Mouse (Mus musculus) stomach, embryonic 15.5 days (tissue): ENCODE results near the gene Polr3c. TPM values are rescaled to one million over a fixed set of nuclear protein-coding genes. Genes with fewer than 3 reads are reported as not detected.

Experiments used
- ATAC-seq: fragments of 200-750 bp; cut with Nextera tagmentation; 2 replicates; pipeline ENCODE4 v1.8.0; 2017; ENCODE audit warnings: low read depth, moderate number of reproducible peaks, moderate TSS enrichment; ENCODE audit not compliant: insufficient read depth, low FRiP score
- H3K27ac ChIP-seq: fragments of 300-500 bp; sonication (generic); 2 replicates; pipeline ENCODE4 v1.5.1; 2015; ENCODE audit warnings: mild to moderate bottlenecking, inconsistent platforms
- H3K27me3 ChIP-seq: fragments of 300-500 bp; sonication (generic); replicated peaks from 2 replicates; pipeline ENCODE4 v1.6.1; 2015; ENCODE audit warnings: inconsistent platforms
- H3K36me3 ChIP-seq: fragments of 300-500 bp; sonication (generic); 2 replicates; pipeline ENCODE4 v1.6.1; 2015; ENCODE audit warnings: inconsistent platforms
- H3K4me1 ChIP-seq: fragments of 300-500 bp; sonication (generic); 2 replicates; pipeline ENCODE4 v1.6.1; 2015; ENCODE audit warnings: inconsistent platforms
- H3K4me2 ChIP-seq: fragments of 300-500 bp; sonication (generic); 2 replicates; pipeline ENCODE4 v1.6.1; 2015; ENCODE audit warnings: mild to moderate bottlenecking, inconsistent platforms
- H3K4me3 ChIP-seq: fragments of 300-500 bp; sonication (generic); replicated peaks from 2 replicates; pipeline ENCODE4 v1.5.1; 2015; ENCODE audit warnings: inconsistent platforms
- H3K9ac ChIP-seq: fragments of 300-500 bp; sonication (generic); 2 replicates; pipeline ENCODE4 v1.6.1; 2015; ENCODE audit warnings: inconsistent platforms
- H3K9me3 ChIP-seq: fragments of 300-500 bp; sonication (generic); 2 replicates; pipeline ENCODE4 v1.6.1; 2016; ENCODE audit warnings: inconsistent platforms
- WGBS: fragments of 180-500 bp; shearing (Covaris S2); methylation state at CpG from one replicate; pipeline ENCODE4 v1.1.7; 2015; 5-methylcytosine and 5-hydroxymethylcytosine counted together
- polyA plus RNA-seq: library from polyadenylated mRNA; unstranded; fragments of >200 nt; fragmentation: Nextera tagmentation; extraction: Ambion mirVana; gene quantifications from 2 replicates; pipeline ENCODE4 v1.2.1, GENCODE M21; 2015

Polr3c gene
- polyA plus RNA-seq, 1 experiment from 2014 or later, result 31.8 TPM

DNA sequence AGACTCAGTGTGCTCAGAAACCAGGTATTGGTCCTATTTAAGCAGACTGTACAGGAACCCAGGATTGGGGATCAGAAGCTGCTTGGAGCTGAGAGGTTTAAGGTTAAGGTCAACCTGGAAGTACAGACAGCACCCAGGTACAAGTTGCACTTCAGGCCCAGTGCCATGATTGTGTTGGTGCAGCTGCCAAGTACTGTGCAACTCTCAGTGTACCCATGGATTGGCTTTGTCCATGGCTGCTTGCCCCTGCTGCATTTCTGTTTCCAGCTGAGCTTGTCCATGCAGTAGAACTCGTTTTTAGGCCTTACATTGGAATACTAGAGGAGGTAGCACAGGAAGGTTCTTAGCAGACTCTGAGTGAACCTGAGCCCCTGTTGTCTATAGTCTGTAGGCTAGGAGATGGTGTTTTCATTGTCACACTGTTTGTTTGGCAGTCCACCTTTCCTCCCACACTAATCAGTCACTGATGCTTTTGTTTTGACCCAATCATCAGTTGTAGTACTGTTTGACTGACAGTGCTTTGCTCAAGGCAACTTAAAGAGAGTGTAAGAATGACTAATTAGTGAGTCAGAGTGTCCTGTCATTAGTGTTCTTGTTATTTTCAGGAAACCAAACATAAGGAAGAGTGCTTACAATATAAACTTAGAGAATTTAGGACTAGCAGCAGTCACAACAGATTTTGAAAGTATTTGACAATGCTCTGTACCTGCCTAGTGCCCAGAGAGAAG is 9.7 kb upstream of the Polr3c start:
- no peaks in the 10 kb centered on the region for H3K36me3 ChIP-seq
- no peak for ATAC-seq
- 37% methylated on average over 1 of the region's 1 CpGs for WGBS

DNA sequence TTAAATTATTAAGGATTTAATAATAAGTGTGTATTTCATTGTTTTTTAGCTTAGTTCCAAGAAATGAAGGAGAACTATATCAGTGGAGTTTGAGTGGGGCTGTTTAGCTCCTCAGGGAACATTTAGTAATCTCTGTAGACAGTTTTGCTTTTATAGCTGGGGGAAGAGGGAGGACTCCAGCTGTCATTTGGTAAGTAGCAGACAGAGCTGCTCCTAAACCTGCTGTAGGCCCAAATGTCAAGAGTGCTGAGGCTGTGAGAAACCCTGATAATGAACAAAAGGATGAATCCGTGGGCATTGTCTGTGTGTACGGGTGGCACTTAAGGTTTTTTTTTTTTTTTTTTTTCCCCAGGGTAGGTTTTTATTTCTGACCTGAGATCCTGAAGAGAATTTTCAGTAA is 7.8 kb upstream of the Polr3c start:
- H3K4me1 ChIP-seq, result no peaks in the 10 kb centered on the region
- no peaks in the 10 kb centered on the region for H3K27me3 ChIP-seq
- no peaks in the 10 kb centered on the region for H3K36me3 ChIP-seq
- H3K27ac ChIP-seq, result no peak overlapping the region
- H3K4me3 ChIP-seq, result no peak overlapping the region
- no peak for ATAC-seq
- H3K9ac ChIP-seq, result no peak overlapping the region
- 84% methylated on average over 2 of the region's 2 CpGs for WGBS
- no peak overlapping the region for H3K4me2 ChIP-seq
- H3K9me3 ChIP-seq, result no peaks in the 10 kb centered on the region

More for the DNA sequence above, 9.7 kb upstream of the Polr3c start:
- Histone ChIP-seq H3K4me1 (no peaks in the 10 kb centered on the region), H3K27ac (no peak overlapping the region), H3K9ac (no peak overlapping the region), H3K4me3 (no peak overlapping the region), H3K9me3 (no peaks in the 10 kb centered on the region), H3K4me2 (no peak overlapping the region), H3K27me3 (no peaks in the 10 kb centered on the region)

DNA sequence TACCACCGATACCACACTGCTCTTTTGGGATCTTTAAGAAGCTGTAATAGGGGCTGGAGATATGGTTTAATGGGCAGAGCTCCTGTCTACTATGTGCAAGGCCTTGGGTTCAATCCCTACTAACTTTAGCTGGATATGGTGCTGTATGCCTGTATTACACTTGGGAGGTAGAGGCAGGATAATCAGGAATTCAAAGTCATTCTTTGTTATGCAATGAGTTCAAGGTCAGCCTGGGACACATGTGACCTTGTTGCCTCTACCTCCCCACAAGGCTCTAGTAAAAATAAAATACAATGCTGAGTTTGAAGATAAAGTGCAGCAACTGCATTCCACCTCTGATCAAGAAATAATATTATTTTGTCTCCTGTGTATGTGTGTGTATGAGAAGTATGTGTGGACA is 6.6 kb upstream of the Polr3c start:
- Histone ChIP-seq H3K9ac (no peak overlapping the region), H3K9me3 (no peaks in the 10 kb centered on the region), H3K27ac (no peak overlapping the region), H3K4me2 (no peak overlapping the region), H3K4me3 (no peak overlapping the region), H3K36me3 (no peaks in the 10 kb centered on the region), H3K27me3 (no peaks in the 10 kb centered on the region), H3K4me1 (peaks cover 1% of the 10 kb centered on the region; the same call in 1 of the 2 replicates)
- no peak for ATAC-seq
- WGBS, result 92% methylated on average over 1 of the region's 1 CpGs

DNA sequence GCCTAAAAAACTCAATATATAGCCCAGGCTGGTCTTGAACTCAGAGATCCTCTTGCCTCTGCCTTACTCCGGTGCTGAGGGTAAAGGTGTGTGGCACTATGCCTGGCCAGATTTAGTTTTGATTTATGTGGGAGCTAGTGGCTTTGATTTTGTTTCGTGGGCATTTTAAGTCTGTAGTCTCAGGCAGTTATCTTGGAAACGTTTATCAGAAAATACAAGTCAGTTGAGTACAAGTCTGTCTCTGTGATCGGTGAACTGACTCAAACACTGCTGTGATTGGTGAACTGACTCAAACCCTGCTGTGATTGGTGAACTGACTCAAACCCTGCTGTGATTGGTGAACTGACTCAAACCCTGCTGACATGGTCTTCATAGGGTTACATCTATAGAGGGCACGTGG is 3.4 kb upstream of the Polr3c start:
- H3K27ac ChIP-seq, result no peak overlapping the region

DNA sequence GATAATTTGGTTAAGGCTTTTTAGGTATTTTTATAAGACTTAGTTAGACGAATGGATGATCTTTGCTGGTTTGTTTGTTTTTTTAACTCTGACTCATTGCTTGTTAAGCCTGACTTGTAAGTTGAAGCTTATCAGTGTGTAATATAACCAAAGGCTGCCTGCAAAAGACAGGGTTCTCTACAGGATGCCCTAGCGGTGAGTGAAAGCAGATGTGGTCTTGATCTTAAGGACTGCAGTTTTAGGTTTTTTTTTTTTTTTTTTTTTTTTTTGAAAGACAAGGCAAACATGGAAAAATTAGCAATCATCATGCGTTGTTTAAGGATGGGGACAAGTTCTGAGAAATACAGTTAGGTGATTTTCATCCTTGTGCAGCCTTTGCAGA is 2.0 kb upstream of the Polr3c start:
- no peaks in the 10 kb centered on the region for H3K27me3 ChIP-seq
- ATAC-seq, result no peak
- 33% methylated on average over 3 of the region's 3 CpGs for WGBS
- H3K9me3 ChIP-seq, result no peaks in the 10 kb centered on the region
- no peaks in the 10 kb centered on the region for H3K36me3 ChIP-seq
- H3K4me1 ChIP-seq, result peaks cover 7% of the 10 kb centered on the region
- no peak overlapping the region for H3K27ac ChIP-seq
- H3K4me3 ChIP-seq, result no peak overlapping the region
- H3K4me2 ChIP-seq, result peak overlapping the region; percentile 62; the same call in 1 of the 2 replicates
- no peak overlapping the region for H3K9ac ChIP-seq

More for the DNA sequence above, 3.4 kb upstream of the Polr3c start:
- H3K9ac ChIP-seq, result no peak overlapping the region
- H3K4me3 ChIP-seq, result no peak overlapping the region
- peaks cover 7% of the 10 kb centered on the region for H3K4me1 ChIP-seq
- H3K9me3 ChIP-seq, result no peaks in the 10 kb centered on the region
- H3K36me3 ChIP-seq, result no peaks in the 10 kb centered on the region
- H3K4me2 ChIP-seq, result no peak overlapping the region
- no peaks in the 10 kb centered on the region for H3K27me3 ChIP-seq
- ATAC-seq, result no peak
- WGBS, result 63% methylated on average over 5 of the region's 5 CpGs

DNA sequence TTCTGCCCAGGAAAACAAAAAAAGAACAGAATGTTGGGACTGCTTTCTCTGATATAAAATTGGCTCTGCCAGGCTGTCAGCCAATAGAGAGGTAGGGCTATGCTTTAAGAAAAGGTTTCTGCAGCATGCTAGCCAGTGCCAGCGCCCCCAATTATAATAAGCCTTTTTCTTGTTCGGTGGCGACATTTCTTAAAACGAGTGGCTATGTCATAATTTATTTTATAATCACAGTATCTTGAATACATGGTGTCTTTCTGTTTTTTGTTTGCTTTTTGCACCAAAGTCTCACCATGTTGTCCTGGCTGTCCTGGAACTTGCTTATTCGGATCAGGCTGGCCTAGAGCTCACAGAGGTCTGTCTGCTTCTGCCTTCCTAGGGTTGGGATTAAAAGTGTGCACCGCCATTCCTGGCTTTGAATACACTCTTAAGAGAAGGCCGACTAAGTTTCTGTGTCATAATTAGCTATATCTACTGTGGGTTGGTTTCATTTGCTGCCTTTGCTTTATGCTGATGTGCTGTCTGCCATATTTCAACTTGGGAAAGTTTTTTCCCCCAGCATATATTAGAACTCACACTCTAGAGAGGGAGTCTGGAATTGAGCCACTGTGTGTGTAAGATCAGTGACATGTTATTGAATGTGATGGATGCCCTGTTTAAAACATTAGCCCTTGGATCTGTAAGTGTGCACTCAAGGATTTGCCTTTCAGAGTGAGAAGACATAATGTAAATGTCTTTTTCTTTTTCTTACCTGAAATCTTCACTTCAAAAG is 1.4 kb upstream of the Polr3c start:
- Histone ChIP-seq H3K27me3 (no peaks in the 10 kb centered on the region), H3K27ac (no peak overlapping the region), H3K9ac (no peak overlapping the region), H3K36me3 (0 out of 2 replicates have a peak, but pooled peaks cover 1% of the 10 kb centered on the region), H3K4me1 (peaks cover 7% of the 10 kb centered on the region), H3K9me3 (no peaks in the 10 kb centered on the region), H3K4me3 (peak overlapping the region; percentile 81), H3K4me2 (peak overlapping the region; percentile 62)
- no peak for ATAC-seq
- 36% methylated on average over 7 of the region's 7 CpGs for WGBS

DNA sequence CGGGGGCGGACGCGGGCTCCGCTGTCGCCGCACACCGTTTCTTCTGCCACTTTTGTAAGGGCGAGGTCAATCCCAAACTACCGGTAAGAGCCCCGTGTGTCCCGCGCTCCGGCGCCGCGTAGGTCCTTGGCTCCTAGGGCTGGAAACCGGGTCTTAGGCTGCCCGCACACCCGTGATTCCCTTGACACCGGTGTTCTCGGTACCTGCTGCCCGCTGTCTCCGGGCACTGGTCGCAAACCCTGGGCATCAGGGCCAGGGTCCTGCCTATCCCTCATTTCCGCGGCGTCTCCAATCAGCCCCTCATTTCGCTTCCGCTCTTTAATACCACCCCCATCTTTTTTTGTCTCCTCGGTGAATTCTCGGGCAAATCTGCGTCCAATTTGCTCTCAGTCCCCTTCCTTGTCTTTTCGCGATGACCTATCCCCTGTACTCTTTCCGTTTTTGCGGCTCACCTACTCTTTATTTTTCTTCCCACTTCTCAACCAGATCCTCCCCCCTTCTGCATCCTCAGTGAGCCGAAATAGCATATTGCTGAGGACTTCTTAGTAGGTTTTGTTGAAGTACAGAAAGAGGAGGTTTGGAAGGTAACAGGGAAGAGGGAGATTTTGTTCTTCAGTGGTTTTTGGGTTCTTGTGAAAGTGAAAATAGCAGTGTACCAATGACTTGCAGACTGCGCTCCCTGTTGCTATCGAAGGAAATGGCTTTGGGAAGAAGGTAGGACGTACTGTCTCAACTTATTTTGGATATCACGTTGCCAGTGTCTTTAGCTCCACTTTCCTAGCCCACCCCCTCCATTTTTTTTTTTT is 603 bp upstream of the Polr3c start:
- under 1% methylated on average over 42 of the region's 42 CpGs for WGBS
- peak overlapping the region; percentile 62 for H3K4me2 ChIP-seq
- H3K9ac ChIP-seq, result peak overlapping the region; percentile 73
- H3K27ac ChIP-seq, result peak overlapping the region; percentile 77
- no peaks in the 10 kb centered on the region for H3K9me3 ChIP-seq
- H3K4me1 ChIP-seq, result peaks cover 7% of the 10 kb centered on the region
- peak; percentile 36; the same call in 1 of the 2 replicates for ATAC-seq
- no peaks in the 10 kb centered on the region for H3K27me3 ChIP-seq
- peak overlapping the region; percentile 81 for H3K4me3 ChIP-seq
- H3K36me3 ChIP-seq, result peaks cover 6% of the 10 kb centered on the region; the same call in 1 of the 2 replicates

DNA sequence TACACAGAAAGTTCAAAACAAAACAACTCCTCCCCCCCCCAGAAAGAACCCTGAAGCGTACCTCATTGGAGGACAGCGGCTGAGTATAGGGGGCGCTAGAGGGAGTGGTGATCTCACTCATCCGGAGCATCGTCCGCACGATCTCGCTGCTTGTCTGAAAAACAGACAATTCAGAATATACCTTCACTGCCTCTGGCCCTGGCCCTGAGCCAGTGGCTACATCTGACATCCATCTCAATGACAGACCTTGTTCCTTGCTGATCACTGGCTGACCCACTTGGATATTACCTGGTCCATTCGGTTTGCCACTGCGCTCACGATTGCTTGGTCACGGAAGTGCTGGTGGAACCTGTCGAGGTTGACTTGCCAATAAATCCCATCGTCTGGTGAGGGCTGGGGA is 8.3 kb downstream of the Polr3c start:
- Histone ChIP-seq H3K27ac (no peak overlapping the region), H3K9ac (no peak overlapping the region), H3K4me3 (no peak overlapping the region), H3K9me3 (no peaks in the 10 kb centered on the region), H3K4me1 (no peaks in the 10 kb centered on the region), H3K36me3 (peaks cover 32% of the 10 kb centered on the region), H3K27me3 (no peaks in the 10 kb centered on the region), H3K4me2 (no peak overlapping the region)
- no peak for ATAC-seq
- 49% methylated on average over 14 of the region's 14 CpGs for WGBS

DNA sequence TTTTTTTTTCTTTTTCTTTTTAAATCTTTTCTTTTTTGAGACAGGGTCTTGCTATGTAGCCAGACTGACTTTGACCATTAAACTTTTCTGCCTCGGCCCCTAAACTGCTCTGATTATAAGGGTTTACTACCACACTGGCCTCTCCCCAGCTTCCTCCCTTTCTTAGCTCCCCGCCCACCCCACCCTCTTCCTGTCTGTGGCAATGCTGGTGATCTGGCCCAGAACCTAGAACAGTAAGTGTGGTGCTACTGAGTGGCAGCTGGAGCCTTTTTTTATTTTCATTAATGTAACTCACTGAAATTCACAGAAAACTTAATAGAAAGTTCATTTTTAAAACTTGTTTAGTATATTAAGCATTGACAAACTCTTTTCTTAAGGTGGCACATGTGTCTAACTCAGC is 11.6 kb downstream of the Polr3c start:
- 76% methylated on average over 2 of the region's 2 CpGs for WGBS
- no peak overlapping the region for H3K4me3 ChIP-seq
- no peak overlapping the region for H3K4me2 ChIP-seq
- H3K27ac ChIP-seq, result no peak overlapping the region
- H3K4me1 ChIP-seq, result no peaks in the 10 kb centered on the region
- peaks cover 48% of the 10 kb centered on the region for H3K36me3 ChIP-seq
- H3K27me3 ChIP-seq, result no peaks in the 10 kb centered on the region
- H3K9me3 ChIP-seq, result no peaks in the 10 kb centered on the region
- no peak for ATAC-seq
- H3K9ac ChIP-seq, result no peak overlapping the region

DNA sequence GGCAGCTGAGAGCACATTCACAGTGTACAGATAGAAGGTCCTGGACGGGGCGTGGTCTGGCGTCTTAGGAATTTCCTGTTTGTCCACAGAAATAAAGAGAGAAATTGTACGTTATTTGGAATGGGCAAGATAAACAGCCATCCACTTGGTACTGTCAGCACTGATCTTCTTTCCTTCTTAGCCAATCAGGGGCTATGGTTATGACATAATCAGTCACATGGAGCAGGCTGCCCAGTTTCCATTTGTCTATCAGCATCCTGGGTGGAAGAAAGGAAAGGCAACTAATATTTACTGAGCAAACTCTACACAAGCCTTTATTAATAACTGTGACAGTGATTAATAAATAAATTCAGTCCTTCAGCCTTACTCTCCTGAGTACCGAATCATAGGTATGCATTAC is 13.1 kb downstream of the Polr3c start:
- Histone ChIP-seq H3K4me1 (no peaks in the 10 kb centered on the region), H3K9ac (no peak overlapping the region), H3K36me3 (peaks cover 55% of the 10 kb centered on the region), H3K27ac (no peak overlapping the region), H3K27me3 (no peaks in the 10 kb centered on the region), H3K9me3 (no peaks in the 10 kb centered on the region), H3K4me3 (no peak overlapping the region), H3K4me2 (no peak overlapping the region)
- WGBS, result 77% methylated on average over 5 of the region's 5 CpGs
- no peak for ATAC-seq

DNA sequence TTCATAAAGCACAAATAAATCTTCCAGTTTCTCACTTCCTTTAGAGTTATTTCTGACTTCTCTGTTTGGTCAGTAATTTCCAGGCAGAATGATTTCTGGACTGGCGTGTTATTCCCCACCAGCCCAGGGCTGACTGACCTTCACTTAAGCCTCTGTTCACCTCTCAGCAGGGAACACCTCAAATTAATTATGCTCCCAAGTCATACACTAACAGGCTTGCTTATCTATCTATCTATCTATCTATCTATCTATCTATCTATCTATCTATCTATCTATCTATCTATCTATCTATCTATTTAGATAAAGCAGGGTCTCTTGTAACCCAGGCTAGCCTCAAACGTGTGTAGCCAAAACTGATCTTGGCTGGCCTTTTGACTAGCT is 18.8 kb downstream of the Polr3c start:
- Histone ChIP-seq H3K36me3 (peaks cover 48% of the 10 kb centered on the region), H3K27me3 (no peaks in the 10 kb centered on the region), H3K9ac (no peak overlapping the region), H3K27ac (no peak overlapping the region), H3K4me2 (peak overlapping the region; percentile 98), H3K4me1 (0 out of 2 replicates have a peak, but pooled peaks cover 10% of the 10 kb centered on the region), H3K9me3 (no peaks in the 10 kb centered on the region), H3K4me3 (no peak overlapping the region)
- no peak for ATAC-seq
- 53% methylated on average over 2 of the region's 2 CpGs for WGBS
